Mouse (Mus musculus): ENCODE measurements around the gene Spindoc. TPM values are rescaled to one million over a fixed set of nuclear protein-coding genes. Genes with fewer than 3 reads are reported as not detected.
"Not testable (repeated sequence)": the region's sequence is repeated elsewhere in the genome, so short reads cannot be mapped to it uniquely, and the experiment has no call there.

Gene Spindoc
- total RNA-seq, 2 experiments from 2014 or later = 11.8 to 17.2 TPM

- DNase-seq = no peak
These were observed 17.8 kb upstream of the Spindoc start for GRCm38 (mm10) chr19:7400635-7401034.

DNA sequence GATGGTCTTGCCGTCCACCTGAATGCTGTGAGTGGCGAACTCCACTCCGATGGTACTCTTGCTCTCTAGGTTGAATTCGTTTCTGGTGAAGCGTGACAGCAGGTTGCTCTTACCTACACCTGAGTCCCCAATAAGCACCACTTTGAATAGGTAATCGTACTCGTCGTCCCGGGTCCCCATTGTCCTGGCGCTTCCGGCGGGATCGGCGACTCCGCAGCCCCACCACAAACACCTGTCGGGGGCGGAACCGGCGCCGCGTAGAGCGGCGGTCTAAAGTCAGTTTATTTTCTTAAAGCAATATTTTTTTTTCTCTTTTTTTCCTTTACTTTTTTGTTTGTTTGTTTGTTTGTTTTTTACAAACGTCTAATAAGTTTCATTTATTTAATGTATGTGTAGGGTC is 16.1 kb upstream of the Spindoc start:
- not testable (repeated sequence) for DNase-seq

- DNase-seq = peak; percentile 64
These were observed 14.4 kb upstream of the Spindoc start for GRCm38 (mm10) chr19:7396867-7397826.

DNA sequence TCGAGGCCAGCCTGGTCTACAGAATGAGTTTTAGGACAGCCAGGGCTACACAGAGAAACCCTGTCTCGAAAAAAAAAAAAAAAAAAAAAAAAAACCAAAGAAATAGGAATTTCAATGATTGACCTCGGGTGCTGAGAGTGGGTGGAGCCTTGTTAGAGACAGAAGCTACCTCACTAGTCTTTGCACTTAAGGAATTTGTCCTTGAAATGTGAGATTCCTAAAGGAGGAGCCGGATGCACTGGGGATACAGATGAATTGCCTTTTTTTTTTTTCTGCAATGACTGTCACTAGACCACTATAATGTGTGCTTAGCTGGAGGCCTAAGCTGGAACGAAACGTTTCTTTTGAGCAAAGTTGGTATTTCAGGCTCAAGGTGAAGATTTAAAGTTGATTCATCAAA is 5.7 kb upstream of the Spindoc start:
- no peak for DNase-seq

DNA sequence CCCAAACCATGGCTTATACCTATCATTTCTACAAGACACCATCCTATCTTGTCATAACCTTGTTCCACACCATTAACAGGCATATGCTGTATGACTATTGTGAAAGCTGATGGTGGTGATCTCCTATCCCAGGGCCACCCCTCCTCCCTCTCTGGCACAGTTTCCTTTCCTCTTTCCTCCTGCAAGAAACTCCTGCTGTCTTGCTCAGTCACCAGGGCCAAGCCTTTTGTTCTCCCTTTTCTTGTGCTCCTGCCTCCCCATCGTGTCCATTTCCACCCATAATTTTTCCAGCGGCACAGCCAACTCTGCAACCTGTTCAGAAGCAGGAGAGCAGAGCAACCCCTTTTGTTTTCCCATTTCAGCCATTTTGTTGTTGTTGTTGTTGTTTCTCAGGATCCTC is 3.2 kb upstream of the Spindoc start:
- DNase-seq = no peak

DNA sequence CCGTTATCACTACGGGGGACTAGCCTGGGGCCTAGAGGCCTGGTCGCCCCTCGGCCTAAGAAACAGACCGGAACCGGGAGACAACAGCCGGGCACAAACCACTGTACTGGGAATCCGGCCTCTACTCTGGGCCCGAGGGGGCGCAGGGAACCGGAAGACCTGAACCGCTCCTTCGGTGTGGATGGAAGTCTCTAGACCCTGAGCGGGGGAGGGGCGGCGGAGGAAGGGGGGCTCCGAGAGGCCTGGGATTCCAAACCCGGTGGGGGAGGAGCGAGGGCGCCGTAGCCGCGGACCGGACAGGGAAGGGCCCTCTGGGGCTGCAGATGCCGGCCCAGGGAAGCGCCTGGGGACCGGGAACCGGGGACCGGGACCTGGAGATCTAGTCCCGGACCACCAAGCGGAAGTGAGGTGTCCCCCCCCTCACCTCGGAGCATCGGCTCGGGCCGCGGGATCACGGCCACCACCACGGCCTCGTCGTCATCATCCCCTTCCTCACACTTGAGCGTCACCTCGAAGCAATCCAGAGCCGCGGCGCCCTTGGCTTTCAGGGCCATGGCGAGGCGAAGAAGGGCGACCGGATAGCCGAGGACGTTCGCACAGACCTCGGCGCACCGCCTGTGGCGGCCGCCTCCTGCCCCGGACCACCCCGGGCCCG is 419 bp downstream of the Spindoc start:
- peak; percentile 70 for DNase-seq

DNA sequence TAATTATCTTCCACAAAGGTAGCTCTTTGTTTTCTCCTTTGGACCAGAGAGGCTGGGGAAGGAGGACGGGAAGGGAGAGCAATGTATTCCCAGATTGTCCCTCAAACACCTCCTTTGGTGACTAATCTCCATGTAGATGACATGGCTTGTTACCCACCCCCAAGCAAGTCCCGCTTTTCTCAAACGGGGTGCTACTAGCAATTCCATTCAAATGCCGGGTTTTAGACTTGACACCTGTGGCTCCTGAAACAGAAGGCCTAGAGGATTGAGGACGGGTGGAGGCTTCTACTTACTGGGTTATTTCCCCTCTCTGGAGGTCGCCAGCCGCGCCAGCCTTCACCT is 917 bp downstream of the Spindoc start:
- no peak for DNase-seq

- no peak for DNase-seq
These were observed 5.2 kb downstream of the Spindoc start for GRCm38 (mm10) chr19:7377639-7378038.

DNA sequence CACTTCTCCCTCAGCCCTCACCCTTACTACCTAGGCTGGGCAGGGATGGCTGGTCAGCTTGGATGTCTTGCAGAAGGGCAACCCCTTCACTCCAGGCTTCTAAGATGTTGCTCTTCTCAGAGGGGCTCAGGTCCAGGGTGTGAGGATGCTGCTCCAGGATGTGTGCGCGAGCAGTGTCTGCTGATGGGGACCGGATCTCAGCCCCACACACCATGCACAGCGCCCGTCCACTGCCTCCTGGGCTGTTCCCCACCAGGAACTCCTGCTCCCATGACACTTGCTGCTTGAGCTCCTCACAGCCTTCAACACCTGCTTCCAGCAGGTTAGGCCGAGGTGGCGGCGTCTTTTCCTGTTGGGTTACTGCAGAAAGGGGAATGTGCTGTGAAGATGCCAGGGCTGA is 8.3 kb downstream of the Spindoc start:
- no peak for DNase-seq

- DNase-seq = not testable (repeated sequence)
These were observed 13.3 kb downstream of the Spindoc start for GRCm38 (mm10) chr19:7369469-7369868.

DNA sequence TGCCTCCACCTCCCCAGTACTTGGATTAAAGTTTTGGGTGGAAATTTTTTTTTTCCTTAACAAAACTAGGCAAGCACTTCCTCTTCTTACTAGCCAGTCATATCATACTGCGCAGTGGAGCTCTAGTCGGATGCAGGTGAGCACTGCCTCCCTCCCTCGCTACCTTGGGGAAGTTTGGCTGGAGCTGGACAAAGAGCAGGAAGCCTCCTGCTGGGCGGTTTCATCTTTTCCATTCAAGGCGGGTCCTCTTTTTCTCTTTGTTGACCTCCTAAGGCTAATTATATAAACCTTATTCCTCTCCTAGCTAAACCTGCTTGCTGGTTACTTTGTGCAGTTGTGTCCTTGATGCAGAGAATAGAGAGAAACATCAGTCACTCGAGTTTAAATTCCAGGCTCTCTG is 29.2 kb downstream of the Spindoc start:
- DNase-seq = no peak

DNA sequence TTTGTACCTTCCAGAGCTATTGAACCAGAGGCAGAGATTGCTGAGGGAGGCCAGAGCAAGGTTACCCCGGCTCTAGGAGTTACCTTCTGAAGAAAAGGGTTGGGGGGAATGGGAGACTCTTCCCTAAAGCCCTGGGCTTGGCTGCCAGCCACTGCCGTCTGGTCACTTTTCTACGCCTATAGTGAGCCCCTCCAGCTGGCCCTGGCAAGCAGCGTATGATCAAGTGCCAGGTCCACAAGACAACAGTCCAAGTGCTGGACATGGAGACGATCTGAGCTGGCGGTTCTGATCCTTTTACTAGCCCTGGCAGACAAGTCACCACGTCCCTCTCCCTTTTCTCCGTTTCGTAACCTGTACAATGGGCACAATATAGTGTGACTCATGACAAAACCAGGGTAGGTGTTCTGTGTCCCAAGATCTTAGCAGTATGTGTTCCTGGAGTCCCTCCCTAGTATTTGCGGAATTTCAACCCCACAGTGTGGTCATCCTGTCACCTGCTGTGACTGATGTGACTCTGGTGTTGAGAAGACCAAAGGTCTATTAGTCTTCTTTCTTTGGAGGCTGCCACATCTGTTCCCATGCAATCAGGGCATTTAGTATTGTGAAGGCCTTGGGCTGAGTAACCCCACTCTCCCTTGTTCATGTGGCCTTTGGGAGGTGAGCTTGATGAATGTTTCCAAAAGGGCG is 29.8 kb downstream of the Spindoc start:
- DNase-seq = no peak

DNA sequence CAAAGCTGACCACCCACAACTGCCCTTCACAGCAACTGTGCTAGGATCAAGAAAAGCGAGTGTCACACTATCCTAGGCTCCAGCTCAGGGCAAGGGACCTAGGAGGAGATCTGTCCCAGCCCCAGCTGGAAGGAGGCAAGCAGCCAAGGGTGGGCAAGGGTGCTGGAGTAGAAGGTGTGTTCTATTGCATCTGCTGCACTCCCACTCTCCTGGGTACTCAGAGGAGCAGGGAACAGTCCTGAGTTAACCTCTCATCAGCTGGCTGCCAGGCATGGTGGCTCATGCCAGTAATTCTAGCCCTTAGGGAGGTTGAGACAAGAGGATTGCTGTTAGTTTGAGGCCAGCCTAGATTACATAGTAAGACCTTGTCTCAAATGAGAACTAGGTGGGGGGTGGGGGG is 32.8 kb downstream of the Spindoc start:
- DNase-seq = peak; percentile 15

DNA sequence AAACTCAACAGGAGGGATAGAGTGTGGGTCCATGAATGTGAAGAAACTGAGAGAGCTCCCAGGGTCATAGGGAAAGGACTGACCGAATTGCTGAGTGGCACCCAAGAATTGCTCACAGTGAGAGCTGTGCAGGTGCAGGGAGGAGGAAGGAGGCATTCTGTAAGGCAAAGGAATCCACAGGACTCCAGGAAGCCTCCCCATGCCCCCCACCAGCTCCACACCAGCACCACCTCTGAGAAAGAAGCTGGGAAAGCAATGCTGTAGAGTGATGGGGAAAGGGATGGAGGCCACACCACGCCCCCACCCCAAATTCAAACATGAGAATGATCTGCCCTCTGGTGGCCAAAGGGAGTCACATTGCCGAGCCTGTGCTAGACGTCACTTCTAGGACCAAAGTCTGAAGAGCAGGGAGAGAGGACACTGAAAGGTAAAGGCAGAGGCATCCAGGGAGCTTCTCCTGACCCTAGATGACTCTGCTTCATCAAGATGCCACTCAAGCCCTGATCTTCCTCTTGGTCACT is 37.5 kb downstream of the Spindoc start:
- peak; percentile 33 for DNase-seq

- DNase-seq = no peak
These were observed 40.1 kb downstream of the Spindoc start for GRCm38 (mm10) chr19:7342646-7343045.

- DNase-seq = peak; percentile 98
These were observed 41.0 kb downstream of the Spindoc start, which contains the start of gene Mark2 for GRCm38 (mm10) chr19:7341512-7342397. TSS of gene Mark2 (minus strand) at chr19:7341860.

GRCm38 (mm10) chr19:7340780-7341475 is 41.9 kb downstream of the Spindoc start:
- no peak for DNase-seq

DNA sequence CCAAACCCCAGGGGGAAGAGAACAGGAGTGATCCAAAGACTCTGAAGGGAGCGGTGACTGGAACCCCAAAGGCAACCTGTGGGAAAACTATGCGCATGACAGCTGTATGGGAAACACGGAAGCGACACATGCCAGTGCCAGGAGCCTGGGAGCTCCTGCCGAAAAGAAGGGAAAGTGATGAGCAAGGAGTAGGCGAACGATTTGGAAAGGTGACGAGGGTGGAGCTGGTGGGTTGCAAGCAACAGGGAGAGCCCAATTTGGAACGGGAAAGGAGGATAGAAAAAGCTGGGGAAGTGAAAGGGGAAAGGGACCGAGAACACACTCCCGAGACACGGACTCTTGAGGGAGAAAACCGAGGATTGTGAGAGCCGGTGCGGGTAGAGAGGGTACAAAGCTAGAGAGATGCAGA is 42.4 kb downstream of the Spindoc start:
- no peak for DNase-seq

DNA sequence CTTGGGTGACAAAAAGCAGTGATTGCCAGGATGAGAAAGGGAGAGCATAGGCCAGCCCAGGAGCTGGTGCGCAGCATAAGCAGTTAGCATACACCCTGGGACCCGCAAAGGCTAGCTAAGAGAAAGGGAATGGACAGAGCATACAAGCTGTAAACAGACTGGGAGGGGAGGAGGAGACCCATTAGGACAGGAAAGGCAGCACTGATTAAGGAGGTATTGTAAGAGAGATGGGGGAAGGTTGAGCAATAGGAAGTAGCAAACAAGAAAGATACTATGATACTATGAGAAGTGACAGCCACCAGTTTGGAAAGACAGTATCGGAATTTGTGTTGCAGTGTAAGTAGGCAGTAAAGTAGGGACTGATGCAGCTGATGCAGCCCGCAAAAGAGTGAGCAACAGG is 42.9 kb downstream of the Spindoc start:
- DNase-seq = no peak

DNA sequence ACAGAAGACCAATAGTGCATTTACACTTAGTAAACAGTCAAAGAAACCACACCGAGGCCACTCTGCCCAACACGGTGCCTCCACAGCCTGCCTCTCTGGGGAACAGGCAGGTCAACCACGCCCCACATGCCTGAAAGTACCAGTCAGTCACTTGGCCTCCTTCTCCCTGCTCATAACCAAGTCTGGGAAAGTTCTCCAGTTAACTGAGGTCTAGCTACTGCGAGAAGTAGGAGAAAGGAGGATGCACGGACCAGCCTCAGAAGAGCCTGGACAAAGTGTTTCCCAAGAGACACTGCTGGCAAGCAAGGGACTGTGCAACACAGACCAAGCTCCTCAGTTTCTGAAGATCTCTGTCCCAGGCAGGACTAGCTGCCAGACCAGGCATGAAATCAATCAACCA is 43.8 kb downstream of the Spindoc start:
- peak; percentile 14 for DNase-seq

DNA sequence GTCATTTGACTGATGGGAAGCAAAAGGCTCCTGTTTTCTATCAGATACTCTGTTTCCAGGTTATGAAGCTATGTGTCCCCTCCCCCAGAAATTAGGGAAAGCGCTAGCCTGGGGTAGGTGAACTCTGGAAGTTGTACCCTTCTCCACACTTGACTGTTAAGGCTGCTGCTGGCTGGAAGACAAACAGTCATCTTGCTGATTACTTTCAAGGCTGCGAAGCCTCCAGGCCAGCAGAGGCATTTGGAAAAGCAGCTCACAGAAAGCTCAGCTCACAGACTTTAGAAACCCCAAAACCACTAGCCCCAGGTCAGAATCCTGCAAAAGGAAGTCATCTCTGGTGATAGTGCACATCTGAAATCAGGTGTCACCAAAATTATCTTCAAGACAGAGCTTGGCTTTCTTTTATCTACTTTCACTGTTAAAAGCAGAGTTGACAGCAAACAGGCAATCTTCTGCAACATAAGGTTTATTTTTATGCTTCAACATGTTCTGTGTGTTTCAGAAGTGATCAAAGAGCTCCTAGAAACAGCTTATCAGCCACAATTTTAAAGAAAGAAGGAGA is 44.9 kb downstream of the Spindoc start:
- no peak for DNase-seq

All from gastrocnemius, postnatal 10 days (tissue).